Mouse (Mus musculus) E14TG2a.4 (cell line): ENCODE measurements around the gene March10.

Source experiments
- CTCF ChIP-seq: conservative IDR thresholded peaks from 2 replicates; pipeline ENCODE4 v1.5.1; 2014; ENCODE audit warnings: low read length
- NANOG ChIP-seq: IDR thresholded peaks from 2 replicates; pipeline ENCODE4 v1.6.1; 2014; ENCODE audit warnings: borderline replicate concordance, low read length, mixed read lengths
- POU5F1 ChIP-seq: IDR thresholded peaks from 2 replicates; pipeline ENCODE4 v1.6.1; 2014; ENCODE audit warnings: low read length, borderline replicate concordance

- TF ChIP-seq CTCF (no peak), NANOG (no peak), POU5F1 (no peak)
Measured at GRCm38 (mm10) chr11:105313633-105314014, 142.9 kb downstream of the March10 start.
